Mouse (Mus musculus) midbrain, postnatal 0 days (tissue): ENCODE measurements around the gene Nme3. TPM values are rescaled to one million over a fixed set of nuclear protein-coding genes. Genes with fewer than 3 reads are reported as not detected.
A peak's percentile ranks its signal among the peaks of the same experiment; 100 is the strongest.

Experiments
- ATAC-seq: fragments of 200-750 bp; cut with Nextera tagmentation; 2 replicates; pipeline ENCODE4 v1.8.0; 2017; ENCODE audit warnings: moderate number of reproducible peaks, mild to moderate bottlenecking, moderate TSS enrichment, moderate library complexity; ENCODE audit not compliant: low FRiP score
- DNase-seq: peaks from one replicate; pipeline ENCODE4 v3.0.0-alpha.2; 2015; ENCODE audit warnings: low spot score
- H3K27ac ChIP-seq: fragments of 300-500 bp; sonication (generic); 2 replicates; pipeline ENCODE4 v1.5.1; 2014; ENCODE audit warnings: low read depth, mild to moderate bottlenecking, low read length, mixed read lengths
- H3K27me3 ChIP-seq: fragments of 300-500 bp; sonication (generic); 2 replicates; pipeline ENCODE4 v1.6.1; 2014; ENCODE audit warnings: low read length, control low read depth, mixed read lengths; ENCODE audit not compliant: insufficient read depth
- H3K36me3 ChIP-seq: fragments of 300-500 bp; sonication (generic); 2 replicates; pipeline ENCODE4 v1.6.1; 2014; ENCODE audit warnings: low read length, control low read depth, mixed read lengths; ENCODE audit not compliant: insufficient read depth
- H3K4me1 ChIP-seq: fragments of 300-500 bp; sonication (generic); 2 replicates; pipeline ENCODE4 v1.6.1; 2014; ENCODE audit warnings: mild to moderate bottlenecking, control low read depth, antibody characterized with exemption, low read length, mixed read lengths; ENCODE audit not compliant: insufficient read depth
- H3K4me2 ChIP-seq: fragments of 300-500 bp; sonication (generic); 2 replicates; pipeline ENCODE4 v1.6.1; 2014; ENCODE audit warnings: low read depth, mild to moderate bottlenecking, low read length, mixed read lengths; ENCODE audit not compliant: poor library complexity, severe bottlenecking
- H3K4me3 ChIP-seq: fragments of 300-500 bp; sonication (generic); 2 replicates; pipeline ENCODE4 v1.5.1; 2014; ENCODE audit warnings: low read depth, mild to moderate bottlenecking, low read length, moderate library complexity
- H3K9ac ChIP-seq: fragments of 300-500 bp; sonication (generic); replicated peaks from 2 replicates; pipeline ENCODE4 v1.6.1; 2014; ENCODE audit warnings: mild to moderate bottlenecking, low read length, moderate library complexity, mixed read lengths; ENCODE audit not compliant: poor library complexity, severe bottlenecking
- H3K9me3 ChIP-seq: fragments of 300-500 bp; sonication (generic); 2 replicates; pipeline ENCODE4 v1.6.1; 2016; ENCODE audit warnings: low read length, control low read depth
- CTCF ChIP-seq: IDR thresholded peaks from 2 replicates; pipeline ENCODE4 v1.5.1; 2016; ENCODE audit warnings: antibody characterized with exemption, mild to moderate bottlenecking
- WGBS: fragments of 180-500 bp; shearing (Covaris S2); extraction: QIAGEN DNeasy Blood & Tissue Kit; methylation state at CpG from one replicate; pipeline ENCODE4 v1.1.7; 2014; 5-methylcytosine and 5-hydroxymethylcytosine counted together
- polyA plus RNA-seq: library from polyadenylated mRNA; unstranded; fragments of >200 nt; fragmentation: Nextera tagmentation; extraction: Ambion mirVana; gene quantifications from 2 replicates; pipeline ENCODE4 v1.2.1, GENCODE M21; 2015
- total RNA-seq: library from RNA; depleted of rRNA; stranded (reverse); fragments of >200 nt; gene quantifications from 2 replicates; pipeline ENCODE4 v1.2.3, GENCODE M21; 2014

The Nme3 gene
- total and polyA plus RNA-seq, 2 experiments from 2014 or later: 54.4 to 98.3 TPM

- Histone ChIP-seq H3K4me3 (no peak overlapping the region), H3K36me3 (peaks cover 37% of the 10 kb centered on the region)
- 89% methylated on average over 19 of the region's 19 CpGs for WGBS
Measured at GRCm38 (mm10) chr17:24890151-24891092, 5.9 kb upstream of the Nme3 start.

DNA sequence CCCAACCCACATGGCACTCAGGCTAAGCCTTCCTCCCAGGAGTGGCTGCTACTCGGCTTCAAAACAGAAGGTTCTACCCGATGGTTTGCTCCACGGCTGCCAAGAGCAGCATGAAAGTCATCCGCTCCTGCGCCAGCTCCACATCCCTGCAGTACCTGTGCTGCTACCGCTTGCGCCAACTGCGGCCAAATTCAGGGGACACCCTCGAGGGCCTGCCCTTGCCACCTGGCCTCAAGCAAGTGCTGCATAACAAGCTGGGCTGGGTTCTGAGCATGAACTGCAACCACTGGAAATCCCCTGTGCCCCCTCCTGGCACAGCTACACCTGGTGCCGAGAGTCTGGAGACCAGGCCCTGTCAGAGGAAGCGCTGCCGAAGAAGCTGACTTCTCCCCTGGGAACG lies 5.0 kb upstream of the Nme3 start:
- 79% methylated on average over 13 of the region's 13 CpGs for WGBS
- no peak for ATAC-seq
- no peak for DNase-seq

More at GRCm38 (mm10) chr17:24890151-24891092, 5.9 kb upstream of the Nme3 start:
- DNase-seq (no peak), ATAC-seq (no peak)
- Histone ChIP-seq H3K9ac (no peak overlapping the region), H3K4me2 (no peak overlapping the region), H3K27me3 (no peaks in the 10 kb centered on the region), H3K27ac (no peak overlapping the region), H3K9me3 (no peaks in the 10 kb centered on the region), H3K4me1 (peaks cover 11% of the 10 kb centered on the region; the same call in 1 of the 2 replicates)
- TF ChIP-seq CTCF: no peak

GRCm38 (mm10) chr17:24892785-24893184 lies 3.5 kb upstream of the Nme3 start:
- peaks cover 15% of the 10 kb centered on the region for H3K4me1 ChIP-seq
- 89% methylated on average over 12 of the region's 12 CpGs for WGBS
- no peak for TF ChIP-seq CTCF
- no peaks in the 10 kb centered on the region for H3K9me3 ChIP-seq
- no peak overlapping the region for H3K9ac ChIP-seq
- no peak overlapping the region for H3K27ac ChIP-seq
- DNase-seq (no peak), ATAC-seq (no peak)
- H3K4me2 ChIP-seq: no peak overlapping the region
- H3K4me3 ChIP-seq: no peak overlapping the region
- H3K36me3 ChIP-seq: peaks cover 37% of the 10 kb centered on the region
- H3K27me3 ChIP-seq: no peaks in the 10 kb centered on the region

More for the DNA sequence above, 5.0 kb upstream of the Nme3 start:
- H3K9ac ChIP-seq: no peak overlapping the region
- TF ChIP-seq CTCF: no peak
- no peaks in the 10 kb centered on the region for H3K27me3 ChIP-seq
- peaks cover 37% of the 10 kb centered on the region for H3K36me3 ChIP-seq
- H3K4me1 ChIP-seq: peaks cover 13% of the 10 kb centered on the region
- H3K9me3 ChIP-seq: no peaks in the 10 kb centered on the region
- no peak overlapping the region for H3K4me2 ChIP-seq
- no peak overlapping the region for H3K27ac ChIP-seq
- no peak overlapping the region for H3K4me3 ChIP-seq

DNA sequence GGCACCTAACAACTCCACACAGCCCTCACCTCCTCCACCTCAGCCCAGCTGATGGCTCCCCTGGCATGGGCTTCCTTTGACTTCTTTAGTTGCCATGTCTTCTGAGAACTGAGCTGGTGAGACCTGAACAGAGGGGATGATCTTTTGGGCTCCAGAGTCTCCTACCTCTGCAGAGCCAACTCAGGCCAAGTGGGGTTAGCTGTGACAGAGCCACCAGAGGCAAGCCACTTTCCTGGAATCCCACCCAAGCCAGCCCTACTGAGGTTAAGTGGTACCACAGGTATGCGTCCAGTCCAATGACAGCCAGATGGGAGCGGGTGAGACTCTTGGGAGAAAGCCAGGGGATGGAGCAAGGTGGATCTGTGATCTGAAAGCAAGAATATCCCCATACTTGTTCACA lies 3.0 kb upstream of the Nme3 start:
- ATAC-seq: no peak
- Histone ChIP-seq H3K36me3 (peaks cover 39% of the 10 kb centered on the region), H3K27me3 (no peaks in the 10 kb centered on the region), H3K9ac (no peak overlapping the region), H3K4me1 (peaks cover 14% of the 10 kb centered on the region), H3K27ac (no peak overlapping the region), H3K4me2 (no peak overlapping the region), H3K4me3 (no peak overlapping the region), H3K9me3 (no peaks in the 10 kb centered on the region)
- no peak for TF ChIP-seq CTCF
- 95% methylated on average over 2 of the region's 2 CpGs for WGBS
- no peak for DNase-seq

GRCm38 (mm10) chr17:24894061-24894994 lies 2.0 kb upstream of the Nme3 start:
- 0 out of 2 replicates have a peak, but pooled peaks have one; percentile 3 for TF ChIP-seq CTCF
- H3K4me1 ChIP-seq: peaks cover 14% of the 10 kb centered on the region

More at GRCm38 (mm10) chr17:24894061-24894994, 2.0 kb upstream of the Nme3 start:
- WGBS: 11% methylated on average over 31 of the region's 31 CpGs
- Histone ChIP-seq H3K27ac (peak overlapping the region; percentile 91), H3K9me3 (no peaks in the 10 kb centered on the region), H3K4me3 (peak overlapping the region; percentile 87), H3K36me3 (peaks cover 44% of the 10 kb centered on the region), H3K4me2 (peak overlapping the region; percentile 98), H3K9ac (peak overlapping the region; percentile 93), H3K27me3 (no peaks in the 10 kb centered on the region)
- DNase-seq (peak; percentile 6), ATAC-seq (0 out of 2 replicates have a peak, but pooled peaks have one; percentile 6)
